Mouse (Mus musculus) brain, embryonic 14.5 days (tissue): Measurements from ENCODE around the gene Trpv1. TPM values are rescaled to one million over a fixed set of nuclear protein-coding genes. Genes with fewer than 3 reads are reported as not detected.
A peak's percentile ranks its signal among the peaks of the same experiment; 100 is the strongest.

Experiments used
- DNase-seq: peaks from one replicate; pipeline ENCODE4 v3.0.0-alpha.2; 2011; ENCODE audit warnings: low read depth
- CTCF ChIP-seq: fragments of 200-500 bp; IDR thresholded peaks from 2 replicates; pipeline ENCODE4 v1.5.1; 2012; ENCODE audit warnings: inconsistent platforms, mild to moderate bottlenecking, moderate library complexity, borderline replicate concordance; ENCODE audit not compliant: insufficient read depth, insufficient read length; ENCODE audit errors: extremely low read depth
- POLR2A ChIP-seq: fragments of 200-500 bp; IDR thresholded peaks from 2 replicates; pipeline ENCODE4 v1.6.1; 2012; ENCODE audit warnings: mild to moderate bottlenecking, inconsistent platforms, borderline replicate concordance; ENCODE audit not compliant: poor library complexity, insufficient read depth, insufficient read length, severe bottlenecking; ENCODE audit errors: extremely low read depth
- polyA plus RNA-seq: library from polyadenylated mRNA; depleted of rRNA; stranded (reverse); fragments of >200 nt; gene quantifications from 2 replicates; pipeline ENCODE4 v1.2.3, GENCODE M21; 2012

The Trpv1 gene
- polyA plus RNA-seq, 1 experiment = 0.44 TPM

DNA sequence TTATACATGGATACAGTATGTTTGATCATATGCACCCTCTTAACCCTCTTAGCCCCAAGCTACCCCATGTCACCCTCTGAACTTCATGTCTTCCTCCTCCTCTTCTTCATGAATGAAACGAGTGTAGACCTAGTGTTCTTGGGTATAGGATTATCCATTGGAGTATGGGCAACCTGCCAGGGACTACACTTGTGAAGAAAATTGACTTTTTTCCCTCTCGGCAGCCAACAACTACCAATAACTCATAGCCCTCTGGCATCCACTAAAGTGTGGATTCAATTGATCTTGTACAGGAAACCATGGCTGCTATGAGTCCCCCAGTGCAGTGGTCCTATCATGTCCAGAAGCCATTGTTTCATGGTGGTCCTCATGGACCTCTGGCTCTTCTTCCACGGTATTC, 2.6 kb downstream of the Trpv1 start:
- DNase-seq = no peak
- TF ChIP-seq CTCF = no peak
- no peak for TF ChIP-seq POLR2A

DNA sequence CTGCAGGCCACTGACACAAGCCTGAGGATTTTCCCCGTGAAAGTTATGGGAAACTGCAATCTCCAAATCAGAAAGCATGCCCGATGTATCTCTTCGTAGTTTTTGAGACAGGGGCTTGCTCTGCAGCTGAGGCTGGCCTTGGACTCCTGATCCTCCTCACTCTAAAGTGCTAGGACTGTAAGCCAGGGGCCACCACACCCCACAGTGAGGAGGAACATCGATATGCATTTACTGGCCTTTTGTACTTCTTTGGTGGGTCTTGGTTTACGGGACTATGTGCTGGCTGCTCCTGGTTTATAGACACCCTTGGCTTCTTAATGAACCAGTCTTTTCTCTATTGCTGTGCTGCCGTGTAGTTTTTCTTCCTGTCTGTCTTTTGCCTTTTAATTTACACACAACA, 8.1 kb downstream of the Trpv1 start:
- TF ChIP-seq POLR2A (no peak), CTCF (no peak)
- DNase-seq = no peak

DNA sequence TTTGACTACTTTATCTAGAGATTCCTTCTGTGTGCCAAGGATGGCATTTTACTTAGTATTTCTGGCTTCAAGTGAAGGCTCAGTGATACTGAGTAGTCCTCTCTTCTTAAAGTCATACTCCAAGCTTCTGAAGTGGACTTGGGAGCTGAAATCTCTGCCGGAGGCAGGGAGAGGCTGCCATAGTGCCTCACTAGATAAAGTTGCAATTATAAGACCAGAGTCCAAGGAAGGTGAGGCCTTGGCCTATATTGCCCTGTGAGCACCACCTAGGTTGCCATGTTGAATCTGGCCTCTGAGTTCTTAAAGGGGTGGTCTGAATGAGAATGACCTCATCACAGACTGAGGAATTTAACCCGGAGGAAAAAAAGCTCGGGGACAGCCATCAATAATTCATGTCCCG, 8.7 kb downstream of the Trpv1 start:
- no peak for DNase-seq
- TF ChIP-seq POLR2A (no peak), CTCF (no peak)

DNA sequence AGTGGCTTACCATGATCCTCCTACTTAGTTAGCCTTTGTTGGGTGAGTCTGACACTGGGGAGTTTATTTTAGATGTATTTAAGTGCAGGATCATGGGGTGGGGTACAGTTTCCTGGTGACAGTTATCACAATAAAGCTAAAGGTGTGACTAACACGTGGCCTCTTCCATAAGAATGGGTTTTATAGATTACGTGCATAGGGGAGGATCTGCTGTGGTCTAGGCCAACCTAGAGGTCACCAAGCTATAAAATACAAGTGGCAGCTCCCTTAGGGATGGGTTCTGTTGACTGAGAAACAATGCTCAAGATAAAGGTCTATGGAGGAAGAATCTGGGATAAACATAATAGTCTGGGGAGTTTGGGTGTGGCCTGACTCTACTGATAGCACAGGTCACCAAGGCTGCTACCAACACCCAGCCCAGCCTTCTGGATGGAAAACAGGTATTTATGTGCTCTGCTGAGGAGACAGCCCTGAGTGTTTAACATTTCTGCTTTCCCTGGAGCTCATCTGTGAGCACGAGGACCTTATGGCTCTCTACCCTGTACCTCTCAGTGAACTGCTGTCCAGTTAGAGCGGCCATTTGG, 23.4 kb downstream of the Trpv1 start:
- DNase-seq = no peak
- TF ChIP-seq CTCF (no peak), POLR2A (no peak)

DNA sequence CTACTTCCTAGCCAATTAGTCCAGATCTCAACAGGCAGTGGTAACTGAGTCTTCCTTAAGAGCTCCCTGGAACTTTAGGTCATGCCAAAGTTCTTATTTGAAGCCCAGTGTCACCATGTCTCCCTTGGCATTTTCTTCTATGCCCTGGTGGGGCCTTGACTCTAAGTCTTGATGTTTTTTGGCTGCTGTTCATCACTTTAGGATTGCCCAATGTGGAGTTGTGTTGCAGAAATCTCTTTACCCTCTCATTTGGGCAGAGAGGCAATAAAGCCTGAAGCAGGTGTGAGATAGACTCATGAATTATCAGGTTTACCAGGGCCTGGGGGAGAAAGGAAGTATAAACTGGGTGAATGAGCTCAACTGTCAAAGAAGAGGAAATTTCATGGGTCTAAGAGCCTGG, 24.6 kb downstream of the Trpv1 start:
- DNase-seq = no peak
- TF ChIP-seq CTCF = no peak
- no peak for TF ChIP-seq POLR2A

DNA sequence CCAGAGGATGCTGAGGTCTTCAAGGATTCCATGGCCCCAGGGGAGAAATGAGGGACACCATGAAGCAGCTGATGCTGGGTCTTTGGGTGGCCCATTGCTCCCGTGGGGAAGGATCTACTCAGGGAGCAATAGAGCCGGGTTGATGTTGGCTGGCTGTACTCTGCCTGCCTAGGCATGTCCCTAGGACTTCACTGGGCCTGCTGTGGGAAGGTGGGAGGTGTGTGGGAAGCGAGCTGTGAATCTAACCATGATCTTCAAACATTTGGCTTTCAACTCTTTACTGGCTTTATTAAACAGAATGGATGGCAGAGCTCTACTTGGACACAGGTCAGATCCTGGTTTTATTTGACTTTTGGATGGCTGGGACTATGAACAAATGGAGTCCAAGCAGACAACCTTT, 26.4 kb downstream of the Trpv1 start:
- no peak for DNase-seq
- TF ChIP-seq CTCF (no peak), POLR2A (no peak)

DNA sequence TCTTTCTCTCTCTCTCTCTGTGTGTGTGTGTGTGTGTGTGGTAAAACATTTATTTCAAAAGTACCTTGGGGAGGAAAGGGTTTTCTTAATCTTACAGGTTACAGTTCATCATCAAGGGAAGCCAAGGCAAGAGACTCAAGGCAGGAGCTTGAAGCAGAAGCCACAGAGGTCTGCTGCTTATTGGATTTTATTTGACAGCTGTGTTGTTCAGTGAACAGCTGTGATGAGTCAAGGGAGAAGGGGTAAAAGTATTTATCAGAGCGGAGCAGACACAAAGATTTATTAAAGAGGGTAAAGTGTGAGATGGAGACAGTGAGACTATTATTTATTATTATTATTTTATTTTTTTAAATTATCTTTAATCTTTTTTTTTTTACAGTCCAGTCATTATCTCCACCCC, 27.3 kb downstream of the Trpv1 start:
- TF ChIP-seq CTCF (no peak), POLR2A (no peak)
- no peak for DNase-seq

DNA sequence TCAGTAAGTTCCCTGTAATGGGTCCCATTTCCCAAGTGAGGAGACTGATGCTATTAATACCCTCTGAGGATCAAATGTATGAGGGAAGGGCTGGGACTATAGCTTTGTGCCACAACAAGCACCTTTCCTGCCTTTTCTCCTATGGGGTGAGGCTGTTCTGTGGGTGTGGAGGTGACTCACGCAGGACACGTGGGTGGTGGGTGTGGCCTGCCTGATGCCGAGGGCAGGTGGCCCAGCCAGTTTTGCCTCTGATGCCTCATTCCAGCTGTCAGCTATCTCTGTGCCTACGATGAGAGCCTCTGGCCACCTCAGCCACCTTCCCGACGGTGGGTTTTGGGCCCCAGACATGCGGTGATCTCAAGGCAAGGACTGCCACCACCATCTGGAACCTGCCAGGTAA, 33.2 kb downstream of the Trpv1 start, which contains the start of gene Trpv3:
Gene Trpv3 (plus strand): TSS at position 122 of the 400 bp plus-strand sequence.
- no peak for TF ChIP-seq CTCF
- DNase-seq = no peak

DNA sequence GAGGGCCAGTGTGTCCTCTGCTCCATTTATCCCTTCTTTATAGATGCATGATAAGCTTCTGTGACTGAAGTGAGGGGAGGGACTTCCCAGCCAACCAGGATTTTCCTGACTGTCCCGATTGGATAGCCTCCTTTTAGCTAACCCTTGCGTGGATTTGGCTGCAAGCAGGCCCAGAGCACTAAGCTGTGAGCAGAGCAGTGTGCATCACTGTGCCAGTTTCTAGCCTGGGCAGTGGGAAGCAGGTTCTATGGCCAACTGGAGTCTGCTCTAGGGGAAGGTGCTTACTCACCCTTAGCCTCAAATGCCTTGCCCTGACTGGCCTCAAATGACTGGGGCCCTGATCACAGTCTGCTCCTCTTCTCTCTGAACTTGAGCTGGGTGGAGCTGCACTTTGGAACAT, 40.7 kb downstream of the Trpv1 start:
- TF ChIP-seq POLR2A (no peak), CTCF (no peak)
- DNase-seq = no peak

DNA sequence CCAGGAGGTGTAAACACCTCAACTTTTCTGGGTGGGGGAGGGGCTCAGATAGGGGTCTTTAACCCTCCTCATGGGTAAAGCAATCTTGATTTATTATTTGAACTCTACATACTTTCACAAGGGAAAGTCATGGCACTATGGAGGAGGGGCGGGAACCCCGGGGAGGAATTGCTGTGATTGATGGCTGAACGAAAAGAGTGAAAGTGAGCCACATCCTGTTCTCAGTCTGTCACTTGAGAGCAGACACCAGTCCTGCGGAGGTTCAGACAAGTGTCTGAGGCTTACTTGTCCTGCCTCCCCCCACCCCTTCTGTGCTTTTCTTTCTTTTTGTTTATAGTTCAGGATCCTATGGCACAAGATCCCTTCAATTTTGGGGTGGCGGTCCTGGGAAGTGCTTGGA, 46.6 kb downstream of the Trpv1 start:
- no peak for DNase-seq
- TF ChIP-seq CTCF (no peak), POLR2A (no peak)

DNA sequence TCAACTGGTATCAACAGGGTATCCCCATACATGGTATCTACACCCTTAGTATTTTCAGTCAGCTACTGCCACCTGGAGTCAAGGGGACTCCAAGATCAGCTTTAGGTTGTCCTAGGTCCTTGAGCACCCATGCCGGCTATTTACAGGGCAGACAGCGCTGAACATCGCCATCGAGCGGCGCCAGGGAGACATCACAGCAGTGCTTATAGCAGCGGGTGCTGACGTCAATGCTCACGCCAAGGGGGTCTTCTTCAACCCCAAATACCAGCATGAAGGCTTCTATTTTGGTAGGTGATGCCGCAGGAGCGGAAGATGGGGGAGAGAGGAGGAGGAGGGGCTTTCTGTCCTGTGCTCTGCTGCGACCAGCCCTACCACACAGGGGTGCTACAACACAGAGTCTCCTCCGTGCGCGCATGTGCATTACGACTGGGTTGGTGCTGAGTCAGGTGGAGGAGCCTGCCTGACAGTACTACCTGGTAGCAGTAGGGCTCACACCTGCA, 47.5 kb downstream of the Trpv1 start:
- DNase-seq = peak; percentile 83
- TF ChIP-seq POLR2A = no peak
- peak; percentile 29; the same call in 1 of the 2 replicates for TF ChIP-seq CTCF

DNA sequence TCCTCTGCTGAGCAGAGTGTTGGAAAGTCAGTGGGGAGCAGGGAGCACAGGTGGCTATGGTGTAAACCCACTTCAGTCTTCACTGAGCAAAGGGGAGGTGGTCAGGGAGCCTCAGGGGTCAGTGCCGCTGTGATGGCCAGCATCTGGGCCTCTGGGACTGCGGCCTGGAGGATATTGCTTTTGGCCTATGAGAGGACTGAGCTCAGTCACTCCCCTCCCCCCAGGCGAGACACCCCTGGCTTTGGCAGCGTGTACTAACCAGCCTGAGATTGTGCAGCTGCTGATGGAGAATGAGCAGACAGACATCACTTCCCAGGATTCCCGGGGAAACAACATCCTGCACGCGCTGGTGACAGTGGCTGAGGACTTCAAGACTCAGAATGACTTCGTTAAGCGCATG, 49.3 kb downstream of the Trpv1 start:
- no peak for DNase-seq
- TF ChIP-seq POLR2A = no peak
